Mouse (Mus musculus): ENCODE measurements around the gene Csf3. TPM values are rescaled to one million over a fixed set of nuclear protein-coding genes. Genes with fewer than 3 reads are reported as not detected.

Csf3 gene
- polyA plus RNA-seq, 1 experiment from 2014 or later = not detected

GRCm38 (mm10) chr11:98752562-98753140 is 51.6 kb downstream of the Csf3 start:
- H3K4me2 ChIP-seq = no peak overlapping the region
- H3K4me3 ChIP-seq (ENCODE audit: low read depth, low read length) = no peak overlapping the region
- no peaks in the 10 kb centered on the region for H3K27me3 ChIP-seq (ENCODE audit: insufficient read depth, low read length)
- peaks cover 56% of the 10 kb centered on the region for H3K4me1 ChIP-seq (ENCODE audit: insufficient read depth)
- H3K36me3 ChIP-seq (ENCODE audit: insufficient read depth) = peaks cover 42% of the 10 kb centered on the region; the same call in 1 of the 2 replicates
- 74% methylated on average over 10 of the region's 10 CpGs for WGBS
- DNase-seq (no peak), ATAC-seq (ENCODE audit: insufficient read depth) (no peak)
- H3K27ac ChIP-seq (ENCODE audit: low read depth) = peak overlapping the region; percentile 25; the same call in 1 of the 2 replicates
- H3K9ac ChIP-seq = 0 out of 2 replicates have a peak overlapping the region, but pooled peaks have one; percentile 3
- no peak for TF ChIP-seq CTCF (IDR thresholded peaks at IDR 0.05; ENCODE audit: low read depth)
- H3K9me3 ChIP-seq (ENCODE audit: low read depth, low read length) = no peaks in the 10 kb centered on the region

Other genes starting within 250 kb of the Csf3 start
- 0.14 and 0.32 TPM in 2 replicates for gene Ikzf3, start 155.2 kb upstream of the Csf3 start, polyA plus RNA-seq (2014; fragmentation: Nextera tagmentation; extraction: Ambion mirVana)
- gene Zpbp2, start 150.2 kb upstream of the Csf3 start, polyA plus RNA-seq (2014; fragmentation: Nextera tagmentation; extraction: Ambion mirVana) = 0.57 TPM in 1 of 2 replicates, not detected in the other
- 6.6 and 6.9 TPM in 2 replicates for gene Ormdl3, start 113.9 kb upstream of the Csf3 start, polyA plus RNA-seq (2014; fragmentation: Nextera tagmentation; extraction: Ambion mirVana)
- not detected in 2 replicates for gene Lrrc3c, start 103.0 kb upstream of the Csf3 start, polyA plus RNA-seq (2014; fragmentation: Nextera tagmentation; extraction: Ambion mirVana)
- gene Gm12355, start 75.6 kb upstream of the Csf3 start, polyA plus RNA-seq (2014; fragmentation: Nextera tagmentation; extraction: Ambion mirVana) = 1.2 and 1.4 TPM in 2 replicates
- not detected in 2 replicates for gene Gsdma3, start 74.9 kb upstream of the Csf3 start, polyA plus RNA-seq (2014; fragmentation: Nextera tagmentation; extraction: Ambion mirVana)
- gene Gsdma2, start 54.5 kb upstream of the Csf3 start, polyA plus RNA-seq (2014; fragmentation: Nextera tagmentation; extraction: Ambion mirVana) = not detected in 2 replicates
- not detected in 2 replicates for gene Gsdma, start 36.9 kb upstream of the Csf3 start, polyA plus RNA-seq (2014; fragmentation: Nextera tagmentation; extraction: Ambion mirVana)
- gene Psmd3, start 18.7 kb upstream of the Csf3 start, polyA plus RNA-seq (2014; fragmentation: Nextera tagmentation; extraction: Ambion mirVana) = 152 and 169 TPM in 2 replicates
- 53.0 and 53.5 TPM in 2 replicates for gene Med24, start 28.2 kb downstream of the Csf3 start, polyA plus RNA-seq (2014; fragmentation: Nextera tagmentation; extraction: Ambion mirVana)
- gene Thra, start 39.4 kb downstream of the Csf3 start, polyA plus RNA-seq (2014; fragmentation: Nextera tagmentation; extraction: Ambion mirVana) = 46.8 and 47.1 TPM in 2 replicates
- gene Nr1d1, start 74.1 kb downstream of the Csf3 start, polyA plus RNA-seq (2014; fragmentation: Nextera tagmentation; extraction: Ambion mirVana) = 1.4 and 1.7 TPM in 2 replicates
- gene Msl1, start 94.3 kb downstream of the Csf3 start, polyA plus RNA-seq (2014; fragmentation: Nextera tagmentation; extraction: Ambion mirVana) = 16.2 and 16.3 TPM in 2 replicates
- gene Casc3, start 103.6 kb downstream of the Csf3 start, polyA plus RNA-seq (2014; fragmentation: Nextera tagmentation; extraction: Ambion mirVana) = 41.0 and 42.8 TPM in 2 replicates
- gene Rapgefl1, start 135.5 kb downstream of the Csf3 start, polyA plus RNA-seq (2014; fragmentation: Nextera tagmentation; extraction: Ambion mirVana) = 1.5 and 2.1 TPM in 2 replicates
- gene Wipf2, start 162.4 kb downstream of the Csf3 start, polyA plus RNA-seq (2014; fragmentation: Nextera tagmentation; extraction: Ambion mirVana) = 4.7 and 5.7 TPM in 2 replicates
- gene Cdc6, start 206.5 kb downstream of the Csf3 start, polyA plus RNA-seq (2014; fragmentation: Nextera tagmentation; extraction: Ambion mirVana) = 47.0 and 48.1 TPM in 2 replicates
- gene Rara, start 226.6 kb downstream of the Csf3 start, polyA plus RNA-seq (2014; fragmentation: Nextera tagmentation; extraction: Ambion mirVana) = 43.2 and 45.3 TPM in 2 replicates